Mouse (Mus musculus): ENCODE measurements around the gene Ccdc126. TPM values are rescaled to one million over a fixed set of nuclear protein-coding genes. Genes with fewer than 3 reads are reported as not detected.
A peak's percentile ranks its signal among the peaks of the same experiment; 100 is the strongest.

Ccdc126 gene
- polyA plus RNA-seq, 1 experiment = 5.8 TPM

- no peak for DNase-seq (ENCODE audit: low read depth)
- TF ChIP-seq POLR2A (IDR thresholded peaks at IDR 0.05; ENCODE audit: borderline replicate concordance, extremely low read depth, insufficient read depth, insufficient read length, poor library complexity, severe bottlenecking) (no peak), CTCF (IDR thresholded peaks at IDR 0.05; ENCODE audit: borderline replicate concordance, extremely low read depth, insufficient read depth, insufficient read length) (no peak)
These were observed 35.5 kb downstream of the Ccdc126 start for GRCm38 (mm10) chr6:49354613-49355012.

DNA sequence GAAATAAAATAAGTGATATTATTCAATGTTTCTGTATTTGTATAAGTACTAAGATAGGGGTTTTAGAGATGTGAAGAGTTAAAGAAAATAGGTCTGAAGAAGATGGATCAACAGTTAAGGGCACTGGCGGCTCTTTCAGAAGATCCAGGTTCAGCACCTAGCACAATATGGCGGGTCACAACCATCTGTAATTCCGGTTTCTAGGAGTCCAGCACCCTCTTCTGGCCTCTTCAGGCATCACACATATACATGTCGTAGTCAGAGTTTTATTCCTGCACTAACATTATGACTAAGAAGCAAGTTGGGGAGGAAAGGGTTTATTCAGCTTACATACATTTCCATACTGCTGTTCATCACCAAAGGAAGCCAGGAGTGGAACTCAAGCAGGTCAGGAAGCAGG lies 36.1 kb downstream of the Ccdc126 start:
- DNase-seq (ENCODE audit: low read depth) = no peak
- TF ChIP-seq CTCF (IDR thresholded peaks at IDR 0.05; ENCODE audit: borderline replicate concordance, extremely low read depth, insufficient read depth, insufficient read length) (no peak), POLR2A (IDR thresholded peaks at IDR 0.05; ENCODE audit: borderline replicate concordance, extremely low read depth, insufficient read depth, insufficient read length, poor library complexity, severe bottlenecking) (no peak)

GRCm38 (mm10) chr6:49360420-49360819 lies 41.3 kb downstream of the Ccdc126 start:
- TF ChIP-seq CTCF (IDR thresholded peaks at IDR 0.05; ENCODE audit: borderline replicate concordance, extremely low read depth, insufficient read depth, insufficient read length) (peak; percentile 6; the same call in 1 of the 2 replicates), POLR2A (IDR thresholded peaks at IDR 0.05; ENCODE audit: borderline replicate concordance, extremely low read depth, insufficient read depth, insufficient read length, poor library complexity, severe bottlenecking) (no peak)
- DNase-seq (ENCODE audit: low read depth) = no peak

GRCm38 (mm10) chr6:49367159-49368054 lies 48.3 kb downstream of the Ccdc126 start, which contains the start of gene Fam221a:
Gene Fam221a (plus strand): TSS chr6:49367739.
- DNase-seq (ENCODE audit: low read depth) = peak; percentile 97
- TF ChIP-seq CTCF (IDR thresholded peaks at IDR 0.05; ENCODE audit: borderline replicate concordance, extremely low read depth, insufficient read depth, insufficient read length) (0 out of 2 replicates have a peak, but pooled peaks have one; percentile 14), POLR2A (IDR thresholded peaks at IDR 0.05; ENCODE audit: borderline replicate concordance, extremely low read depth, insufficient read depth, insufficient read length, poor library complexity, severe bottlenecking) (peak; percentile 37; the same call in 1 of the 2 replicates)

- TF ChIP-seq POLR2A (IDR thresholded peaks at IDR 0.05; ENCODE audit: borderline replicate concordance, extremely low read depth, insufficient read depth, insufficient read length, poor library complexity, severe bottlenecking) = no peak
- TF ChIP-seq CTCF (IDR thresholded peaks at IDR 0.05; ENCODE audit: borderline replicate concordance, extremely low read depth, insufficient read depth, insufficient read length) = no peak
- DNase-seq (ENCODE audit: low read depth) = peak; percentile 18
These were observed 49.1 kb downstream of the Ccdc126 start for GRCm38 (mm10) chr6:49368212-49368611.

DNA sequence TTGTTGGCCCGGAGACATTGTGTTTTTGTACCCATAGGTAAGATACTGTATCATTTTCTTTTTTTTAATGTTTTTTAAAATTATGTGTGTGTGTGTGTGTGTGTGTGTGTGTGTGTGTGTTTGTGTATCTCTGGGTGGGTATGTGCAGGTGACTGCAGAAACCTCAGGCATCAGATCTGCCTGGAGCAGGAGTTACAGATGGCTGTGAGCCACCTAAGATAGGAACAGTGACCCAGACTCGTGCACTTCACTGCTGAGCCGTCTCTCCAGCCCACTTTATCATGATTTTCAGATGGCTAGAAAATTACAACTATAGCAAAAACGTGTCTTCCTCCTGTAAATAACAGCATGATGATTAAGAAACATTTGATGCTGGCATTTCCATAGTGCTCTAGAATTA lies 53.6 kb downstream of the Ccdc126 start:
- TF ChIP-seq CTCF (IDR thresholded peaks at IDR 0.05; ENCODE audit: borderline replicate concordance, extremely low read depth, insufficient read depth, insufficient read length) (no peak), POLR2A (IDR thresholded peaks at IDR 0.05; ENCODE audit: borderline replicate concordance, extremely low read depth, insufficient read depth, insufficient read length, poor library complexity, severe bottlenecking) (no peak)
- no peak for DNase-seq (ENCODE audit: low read depth)

GRCm38 (mm10) chr6:49373943-49374342 lies 54.9 kb downstream of the Ccdc126 start:
- DNase-seq (ENCODE audit: low read depth) = peak; percentile 22
- TF ChIP-seq POLR2A (IDR thresholded peaks at IDR 0.05; ENCODE audit: borderline replicate concordance, extremely low read depth, insufficient read depth, insufficient read length, poor library complexity, severe bottlenecking) = no peak
- TF ChIP-seq CTCF (IDR thresholded peaks at IDR 0.05; ENCODE audit: borderline replicate concordance, extremely low read depth, insufficient read depth, insufficient read length) = no peak

GRCm38 (mm10) chr6:49378328-49378727 lies 59.3 kb downstream of the Ccdc126 start:
- DNase-seq (ENCODE audit: low read depth) = no peak
- TF ChIP-seq POLR2A (IDR thresholded peaks at IDR 0.05; ENCODE audit: borderline replicate concordance, extremely low read depth, insufficient read depth, insufficient read length, poor library complexity, severe bottlenecking) (no peak), CTCF (IDR thresholded peaks at IDR 0.05; ENCODE audit: borderline replicate concordance, extremely low read depth, insufficient read depth, insufficient read length) (no peak)

Other genes with a start within 250 kb of the Ccdc126 start
- gene Malsu1, start 245.5 kb upstream of the Ccdc126 start, polyA plus RNA-seq (2012; rRNA removed) = 18.6 and 27.7 TPM in 2 replicates
- gene Igf2bp3, start 104.3 kb upstream of the Ccdc126 start, polyA plus RNA-seq (2012; rRNA removed) = 22.0 and 22.6 TPM in 2 replicates
- gene Tra2a, start 55.2 kb upstream of the Ccdc126 start, polyA plus RNA-seq (2012; rRNA removed) = 199 and 246 TPM in 2 replicates
- gene Fam221a, start 48.5 kb downstream of the Ccdc126 start, polyA plus RNA-seq (2012; rRNA removed) = 6.5 and 7.0 TPM in 2 replicates
- gene Stk31, start 76.3 kb downstream of the Ccdc126 start, polyA plus RNA-seq (2012; rRNA removed) = 0.03 and 0.11 TPM in 2 replicates